Mouse (Mus musculus) midbrain, embryonic 12.5 days (tissue): ENCODE measurements around the gene Zmiz1. TPM values are rescaled to one million over a fixed set of nuclear protein-coding genes. Genes with fewer than 3 reads are reported as not detected.

Experiments used
- ATAC-seq: fragments of 200-750 bp; cut with Nextera tagmentation; 2 replicates; pipeline ENCODE4 v1.8.0; 2017; ENCODE audit warnings: low read depth, moderate TSS enrichment, moderate library complexity; ENCODE audit not compliant: low FRiP score
- H3K27ac ChIP-seq: fragments of 300-500 bp; sonication (generic); replicated peaks from 2 replicates; pipeline ENCODE4 v1.5.1; 2016; ENCODE audit warnings: mild to moderate bottlenecking
- H3K27me3 ChIP-seq: fragments of 300-500 bp; sonication (generic); 2 replicates; pipeline ENCODE4 v1.6.1; 2016; ENCODE audit warnings: mild to moderate bottlenecking
- H3K36me3 ChIP-seq: fragments of 300-500 bp; sonication (generic); 2 replicates; pipeline ENCODE4 v1.6.1; 2016
- H3K4me1 ChIP-seq: fragments of 300-500 bp; sonication (generic); 2 replicates; pipeline ENCODE4 v1.6.1; 2016
- H3K4me2 ChIP-seq: fragments of 300-500 bp; sonication (generic); replicated peaks from 2 replicates; pipeline ENCODE4 v1.6.1; 2016; ENCODE audit warnings: mild to moderate bottlenecking, moderate library complexity
- H3K4me3 ChIP-seq: fragments of 300-500 bp; sonication (generic); 2 replicates; pipeline ENCODE4 v1.5.1; 2016; ENCODE audit warnings: mild to moderate bottlenecking
- H3K9ac ChIP-seq: fragments of 300-500 bp; sonication (generic); replicated peaks from 2 replicates; pipeline ENCODE4 v1.6.1; 2016; ENCODE audit warnings: mild to moderate bottlenecking, moderate library complexity
- H3K9me3 ChIP-seq: fragments of 300-500 bp; sonication (generic); 2 replicates; pipeline ENCODE4 v1.6.1; 2016; ENCODE audit warnings: mild to moderate bottlenecking
- WGBS: fragments of 180-500 bp; shearing (Covaris S2); methylation state at CpG from one replicate; pipeline ENCODE4 v1.1.7; 2016; 5-methylcytosine and 5-hydroxymethylcytosine counted together
- polyA plus RNA-seq: library from polyadenylated mRNA; unstranded; fragments of >200 nt; fragmentation: Nextera tagmentation; extraction: Ambion mirVana; gene quantifications from 2 replicates; pipeline ENCODE4 v1.2.1, GENCODE M21; 2016

The Zmiz1 gene
- polyA plus RNA-seq, 1 experiment from 2014 or later, result 79.4 TPM

GRCm38 (mm10) chr14:25594611-25595010 is 135.6 kb downstream of the Zmiz1 start:
- H3K36me3 ChIP-seq, result peaks cover 56% of the 10 kb centered on the region
- peaks cover 44% of the 10 kb centered on the region for H3K4me1 ChIP-seq
- no peaks in the 10 kb centered on the region for H3K9me3 ChIP-seq
- peak overlapping the region; percentile 61 for H3K27ac ChIP-seq
- no peak overlapping the region for H3K4me2 ChIP-seq
- H3K27me3 ChIP-seq, result no peaks in the 10 kb centered on the region
- ATAC-seq, result no peak
- H3K4me3 ChIP-seq, result no peak overlapping the region
- H3K9ac ChIP-seq, result no peak overlapping the region
- 43% methylated on average over 3 of the region's 4 CpGs for WGBS

DNA sequence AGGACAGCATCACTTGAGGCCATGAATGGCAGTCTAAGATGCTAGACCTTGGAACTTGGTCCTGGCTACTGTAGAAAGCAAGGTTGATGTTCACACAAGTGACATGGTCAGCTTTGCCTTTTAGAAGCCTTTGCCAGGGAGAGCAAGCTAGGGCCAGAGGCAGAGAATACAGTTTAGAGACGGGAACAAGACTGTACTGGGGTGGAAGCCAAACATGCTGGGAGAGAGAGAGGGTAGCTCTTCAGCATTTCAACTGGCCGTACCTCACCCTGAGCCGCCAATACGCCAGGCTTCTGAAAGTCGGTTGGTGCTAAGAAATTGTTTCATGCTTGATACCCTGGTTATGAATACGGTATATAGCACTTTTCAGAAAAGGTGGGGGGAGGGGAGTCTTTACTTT is 140.0 kb downstream of the Zmiz1 start:
- H3K4me1 ChIP-seq, result peaks cover 45% of the 10 kb centered on the region
- no peaks in the 10 kb centered on the region for H3K9me3 ChIP-seq
- 90% methylated on average over 6 of the region's 6 CpGs for WGBS
- H3K4me2 ChIP-seq, result no peak overlapping the region
- no peak overlapping the region for H3K27ac ChIP-seq
- H3K9ac ChIP-seq, result no peak overlapping the region
- ATAC-seq, result no peak
- H3K27me3 ChIP-seq, result no peaks in the 10 kb centered on the region
- peaks cover 37% of the 10 kb centered on the region for H3K36me3 ChIP-seq
- no peak overlapping the region for H3K4me3 ChIP-seq

- Histone ChIP-seq H3K36me3 (peaks cover 33% of the 10 kb centered on the region), H3K4me3 (no peak overlapping the region), H3K27ac (peak overlapping the region; percentile 27; the same call in 1 of the 2 replicates), H3K27me3 (no peaks in the 10 kb centered on the region), H3K9ac (no peak overlapping the region), H3K4me1 (peaks cover 45% of the 10 kb centered on the region), H3K4me2 (no peak overlapping the region), H3K9me3 (no peaks in the 10 kb centered on the region)
- ATAC-seq, result no peak
- 85% methylated on average over 12 of the region's 12 CpGs for WGBS
Observed at GRCm38 (mm10) chr14:25599934-25600333, 140.9 kb downstream of the Zmiz1 start.

DNA sequence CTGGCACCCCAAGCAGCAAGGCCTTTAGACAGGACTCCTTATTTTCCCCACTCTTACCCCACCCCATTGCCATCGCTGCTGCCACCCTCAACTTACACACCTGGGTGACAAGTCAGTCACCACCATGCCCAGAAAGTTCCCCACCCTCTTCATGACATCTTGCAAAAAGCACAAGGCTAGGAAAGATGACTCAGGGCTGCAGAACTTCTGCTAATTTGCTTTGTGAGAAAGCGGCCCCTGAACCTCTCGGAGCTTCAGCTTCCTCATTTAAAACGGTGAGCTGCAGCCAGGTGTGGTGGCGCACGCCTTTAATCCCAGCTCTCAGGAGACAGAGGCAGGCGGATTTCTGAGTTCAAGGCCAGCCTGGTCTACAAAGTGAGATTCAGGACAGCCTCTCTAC is 141.4 kb downstream of the Zmiz1 start:
- Histone ChIP-seq H3K27ac (peak overlapping the region; percentile 27; the same call in 1 of the 2 replicates), H3K4me3 (no peak overlapping the region), H3K4me2 (no peak overlapping the region), H3K36me3 (peaks cover 33% of the 10 kb centered on the region), H3K9me3 (no peaks in the 10 kb centered on the region), H3K4me1 (peaks cover 49% of the 10 kb centered on the region), H3K9ac (no peak overlapping the region), H3K27me3 (no peaks in the 10 kb centered on the region)
- 87% methylated on average over 7 of the region's 7 CpGs for WGBS
- ATAC-seq, result no peak

DNA sequence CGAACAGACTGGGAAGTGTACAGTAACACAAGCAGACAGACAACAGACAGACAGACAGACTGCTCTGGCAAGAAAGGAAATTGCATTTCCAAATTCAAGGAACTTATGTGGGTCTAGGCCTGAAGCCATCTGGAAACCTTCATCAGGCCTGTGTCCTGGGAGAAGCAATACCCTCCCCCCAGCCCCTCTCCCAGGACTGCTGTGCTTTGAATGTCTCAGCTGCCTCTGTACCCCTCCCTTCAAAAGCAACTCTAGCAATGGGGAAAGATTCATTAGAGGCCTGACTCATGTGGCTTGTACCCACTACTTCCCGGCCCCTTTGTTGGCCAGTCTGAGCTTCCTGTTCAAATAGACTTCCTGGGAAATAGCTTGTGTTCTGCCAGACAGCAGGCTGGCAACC is 142.0 kb downstream of the Zmiz1 start:
- H3K9me3 ChIP-seq, result no peaks in the 10 kb centered on the region

DNA sequence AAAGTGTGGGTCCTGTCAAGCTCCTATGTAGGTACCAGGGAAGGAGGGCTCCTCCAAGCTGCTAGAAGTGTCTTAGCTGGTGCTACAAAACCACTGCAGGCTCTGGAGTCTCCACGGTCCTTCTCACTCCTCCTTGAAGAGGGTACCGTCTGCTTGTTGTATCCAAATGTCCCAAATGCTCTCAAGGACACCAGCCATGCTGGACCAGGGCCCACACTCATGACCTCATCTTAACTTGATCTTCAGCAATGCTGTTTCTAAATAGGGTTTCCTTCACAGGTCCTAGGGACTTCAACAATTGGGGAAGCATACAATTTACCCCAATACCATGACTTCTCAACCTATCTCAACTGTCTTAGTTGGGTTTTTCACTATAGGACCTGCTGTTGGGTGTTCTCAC is 143.0 kb downstream of the Zmiz1 start:
- no peak overlapping the region for H3K4me3 ChIP-seq
- H3K9ac ChIP-seq, result no peak overlapping the region
- no peaks in the 10 kb centered on the region for H3K9me3 ChIP-seq
- H3K27ac ChIP-seq, result no peak overlapping the region; the same call in 1 of the 2 replicates
- WGBS, result 96% methylated on average over 2 of the region's 2 CpGs
- peaks cover 25% of the 10 kb centered on the region for H3K36me3 ChIP-seq
- H3K4me1 ChIP-seq, result peaks cover 65% of the 10 kb centered on the region
- no peak for ATAC-seq
- no peak overlapping the region for H3K4me2 ChIP-seq
- H3K27me3 ChIP-seq, result no peaks in the 10 kb centered on the region

More for the DNA sequence above, 142.0 kb downstream of the Zmiz1 start:
- no peak overlapping the region for H3K4me3 ChIP-seq
- H3K27ac ChIP-seq, result peak overlapping the region; percentile 30; the same call in 1 of the 2 replicates
- peaks cover 55% of the 10 kb centered on the region for H3K4me1 ChIP-seq
- H3K27me3 ChIP-seq, result no peaks in the 10 kb centered on the region
- no peak overlapping the region for H3K9ac ChIP-seq
- H3K4me2 ChIP-seq, result no peak overlapping the region
- H3K36me3 ChIP-seq, result peaks cover 28% of the 10 kb centered on the region
- no peak for ATAC-seq
- 77% methylated on average over 2 of the region's 2 CpGs for WGBS

DNA sequence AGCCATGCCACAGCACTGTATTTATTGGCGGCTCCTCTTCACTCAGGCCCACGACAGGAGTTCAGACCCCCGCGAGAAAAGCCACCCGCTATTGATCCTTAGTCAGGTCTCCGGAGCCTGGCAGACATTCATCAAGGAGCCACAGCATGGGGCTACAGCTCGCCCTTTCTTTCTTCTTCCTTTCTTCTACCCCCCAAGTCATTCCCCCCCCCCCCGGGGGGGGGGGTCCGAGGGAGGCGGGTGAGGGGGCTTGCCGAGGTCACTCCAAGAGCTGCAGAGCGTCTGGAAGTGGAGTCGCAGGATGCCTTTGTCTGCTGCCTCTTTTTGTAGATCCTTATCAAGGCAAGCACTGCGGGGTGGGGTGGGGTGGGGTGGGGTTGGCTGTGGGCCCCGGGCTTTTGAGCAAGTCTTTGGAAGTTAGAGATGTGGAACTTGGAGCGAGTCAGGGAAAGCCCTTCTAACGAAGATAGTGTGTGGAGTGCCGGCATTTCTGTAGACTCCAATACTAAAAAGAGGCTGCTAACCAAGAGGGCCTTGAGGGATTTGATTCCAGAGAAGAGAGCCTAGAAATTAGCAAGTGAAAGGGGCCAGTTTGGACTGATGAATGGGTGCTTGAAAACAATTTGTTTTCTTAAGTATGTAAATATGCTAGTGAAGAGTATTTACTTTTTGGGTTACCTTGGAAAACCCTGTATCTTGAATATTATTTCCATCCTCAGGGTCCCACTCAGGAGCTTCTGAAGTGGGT is 145.6 kb downstream of the Zmiz1 start:
- no peak overlapping the region; the same call in 1 of the 2 replicates for H3K4me2 ChIP-seq
- H3K4me1 ChIP-seq, result peaks cover 83% of the 10 kb centered on the region
- peak overlapping the region; percentile 68 for H3K27ac ChIP-seq
- H3K9ac ChIP-seq, result peak overlapping the region; percentile 21; the same call in 1 of the 2 replicates
- no peak for ATAC-seq
- 2% methylated on average over 17 of the region's 18 CpGs for WGBS
- H3K27me3 ChIP-seq, result no peaks in the 10 kb centered on the region
- no peak overlapping the region for H3K4me3 ChIP-seq
- H3K9me3 ChIP-seq, result no peaks in the 10 kb centered on the region
- peaks cover 9% of the 10 kb centered on the region for H3K36me3 ChIP-seq

GRCm38 (mm10) chr14:25606372-25607140 is 147.6 kb downstream of the Zmiz1 start:
- ATAC-seq, result peak; percentile 53
- peak overlapping the region; percentile 92 for H3K4me2 ChIP-seq
- 0 out of 2 replicates have a peak, but pooled peaks cover 11% of the 10 kb centered on the region for H3K36me3 ChIP-seq
- no peaks in the 10 kb centered on the region for H3K27me3 ChIP-seq
- peak overlapping the region; percentile 99 for H3K27ac ChIP-seq
- no peaks in the 10 kb centered on the region for H3K9me3 ChIP-seq
- H3K4me3 ChIP-seq, result peak overlapping the region; percentile 78
- under 1% methylated on average over 31 of the region's 31 CpGs for WGBS
- peak overlapping the region; percentile 93 for H3K9ac ChIP-seq
- peaks cover 92% of the 10 kb centered on the region for H3K4me1 ChIP-seq

DNA sequence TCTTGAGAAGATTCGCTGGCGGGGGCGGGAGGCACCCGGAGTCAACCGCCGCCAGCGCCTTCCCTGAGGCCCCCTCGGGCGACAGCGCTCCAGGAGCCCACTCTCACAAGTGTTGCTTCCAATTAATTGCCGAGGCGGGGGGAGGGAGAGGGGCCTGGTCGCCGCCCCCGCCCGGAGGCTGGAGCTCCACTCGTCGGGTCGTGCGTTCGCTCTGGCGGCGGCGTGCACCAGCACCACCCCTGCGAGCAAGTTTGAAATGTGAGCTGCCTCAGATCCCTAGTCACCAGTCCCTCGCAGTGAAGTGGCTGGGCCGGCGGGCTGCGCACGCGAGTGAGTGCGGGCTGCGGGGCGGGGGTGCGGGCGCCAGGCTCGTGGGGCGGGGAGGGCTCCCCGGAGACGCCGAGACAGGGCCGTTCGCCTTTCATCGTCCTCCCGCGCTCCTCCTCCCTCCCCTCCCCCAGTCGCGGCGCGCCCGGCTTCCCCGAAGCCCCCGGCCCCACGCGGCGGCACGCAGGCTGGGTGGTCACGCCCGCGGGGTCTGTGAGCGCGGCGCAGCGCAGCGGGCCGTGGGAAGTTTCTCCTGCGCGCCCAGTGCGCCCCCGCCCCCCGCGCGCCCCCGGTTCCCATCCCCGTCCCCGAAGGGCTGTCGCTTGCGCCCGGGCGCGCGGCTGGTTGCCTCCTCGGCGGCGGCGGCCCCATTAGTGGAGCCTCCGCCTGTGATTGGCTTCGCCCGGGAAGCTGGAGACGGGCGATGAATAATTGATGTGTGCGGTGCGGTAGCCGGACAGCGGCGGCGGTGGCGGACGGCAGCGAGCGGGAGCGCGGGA is 148.4 kb downstream of the Zmiz1 start:
- peaks cover 18% of the 10 kb centered on the region; the same call in 1 of the 2 replicates for H3K36me3 ChIP-seq
- WGBS, result under 1% methylated on average over 74 of the region's 103 CpGs
- no peaks in the 10 kb centered on the region for H3K27me3 ChIP-seq
- H3K27ac ChIP-seq, result peak overlapping the region; percentile 99
- peaks cover 93% of the 10 kb centered on the region for H3K4me1 ChIP-seq
- peak overlapping the region; percentile 93 for H3K9ac ChIP-seq
- peak overlapping the region; percentile 92 for H3K4me2 ChIP-seq
- H3K4me3 ChIP-seq, result peak overlapping the region; percentile 78
- H3K9me3 ChIP-seq, result no peaks in the 10 kb centered on the region
- peak; percentile 67 for ATAC-seq

DNA sequence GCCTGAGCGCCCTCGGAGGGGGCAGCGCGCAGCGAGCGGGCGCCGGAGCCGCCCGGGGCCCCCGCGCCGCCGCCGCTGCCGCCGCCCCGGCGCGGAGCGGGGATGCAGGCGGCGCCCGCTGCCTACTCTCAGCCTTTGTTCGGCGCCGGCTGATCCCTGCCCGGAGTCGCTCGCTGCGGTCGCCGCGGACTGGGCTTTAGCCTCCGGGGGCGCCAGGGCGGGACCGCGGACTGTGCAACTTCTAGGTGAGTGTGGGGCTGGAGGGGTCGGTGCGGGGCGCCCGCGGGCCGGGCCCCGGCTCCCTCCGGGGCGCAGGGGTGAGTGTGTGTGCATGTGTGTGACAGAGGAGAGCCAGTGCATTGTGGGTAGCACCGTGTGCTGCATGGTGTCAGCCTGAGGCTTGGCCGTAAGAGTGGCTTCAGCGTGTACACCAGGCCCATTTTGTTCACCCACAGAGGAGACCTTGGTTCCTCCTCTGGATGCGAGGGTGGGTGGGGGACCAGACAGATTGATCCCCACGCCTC is 149.0 kb downstream of the Zmiz1 start:
- peak overlapping the region; percentile 99 for H3K27ac ChIP-seq
- WGBS, result 2% methylated on average over 31 of the region's 53 CpGs
- H3K4me2 ChIP-seq, result peak overlapping the region; percentile 92
- H3K9ac ChIP-seq, result peak overlapping the region; percentile 93
- peak overlapping the region; percentile 78 for H3K4me3 ChIP-seq
- H3K27me3 ChIP-seq, result no peaks in the 10 kb centered on the region
- H3K4me1 ChIP-seq, result peaks cover 92% of the 10 kb centered on the region
- peaks cover 18% of the 10 kb centered on the region; the same call in 1 of the 2 replicates for H3K36me3 ChIP-seq
- H3K9me3 ChIP-seq, result no peaks in the 10 kb centered on the region
- peak; percentile 77 for ATAC-seq

DNA sequence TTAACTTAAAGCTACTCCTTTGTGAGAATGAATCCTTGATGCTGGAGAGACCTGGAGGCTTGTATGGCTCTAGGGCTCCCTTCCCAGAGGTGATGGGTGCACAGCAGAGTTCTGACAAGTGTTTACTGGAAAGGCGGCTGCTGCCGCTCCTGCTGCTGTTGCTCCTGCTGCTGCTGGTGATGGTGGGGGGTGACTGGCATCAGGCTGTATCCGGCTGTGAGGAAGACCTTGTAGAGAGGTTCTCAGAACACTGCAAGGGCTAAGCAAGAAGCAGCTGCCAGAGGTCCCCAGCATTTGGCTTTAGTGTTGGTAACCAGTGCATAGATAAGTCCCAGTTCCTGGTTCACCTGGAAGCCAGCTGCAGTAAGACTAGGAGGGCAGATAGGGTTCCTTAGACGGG is 149.6 kb downstream of the Zmiz1 start:
- 10% methylated on average over 4 of the region's 4 CpGs for WGBS
- ATAC-seq, result no peak
- Histone ChIP-seq H3K4me3 (peak overlapping the region; percentile 78), H3K9ac (peak overlapping the region; percentile 93), H3K36me3 (peaks cover 18% of the 10 kb centered on the region; the same call in 1 of the 2 replicates), H3K27me3 (no peaks in the 10 kb centered on the region), H3K27ac (peak overlapping the region; percentile 99), H3K4me2 (peak overlapping the region; percentile 92), H3K9me3 (no peaks in the 10 kb centered on the region), H3K4me1 (peaks cover 86% of the 10 kb centered on the region)
